Mouse (Mus musculus): Measurements from ENCODE around the gene Ccdc107.

The Ccdc107 gene

DNA sequence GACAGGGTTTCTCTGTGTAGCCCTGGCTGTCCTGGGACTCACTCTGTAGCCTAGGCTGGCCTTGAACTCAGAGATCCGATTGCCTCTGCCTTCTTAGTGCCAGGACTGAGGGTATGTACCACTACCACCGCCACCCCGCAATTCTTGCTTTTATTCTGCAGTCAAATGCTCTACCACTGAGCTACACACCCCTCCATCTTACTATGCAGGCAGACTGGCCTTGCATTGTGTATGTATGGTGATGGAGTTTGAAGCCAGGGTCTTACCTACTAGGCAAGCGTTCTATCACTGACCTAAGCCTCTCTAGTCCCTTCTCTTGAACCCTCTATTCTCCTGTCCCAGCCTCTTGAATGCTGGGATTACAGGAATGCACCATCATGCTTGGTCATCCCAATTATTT is 20.6 kb downstream of the Ccdc107 start:
- no peak for DNase-seq (ENCODE audit: low spot score)

DNA sequence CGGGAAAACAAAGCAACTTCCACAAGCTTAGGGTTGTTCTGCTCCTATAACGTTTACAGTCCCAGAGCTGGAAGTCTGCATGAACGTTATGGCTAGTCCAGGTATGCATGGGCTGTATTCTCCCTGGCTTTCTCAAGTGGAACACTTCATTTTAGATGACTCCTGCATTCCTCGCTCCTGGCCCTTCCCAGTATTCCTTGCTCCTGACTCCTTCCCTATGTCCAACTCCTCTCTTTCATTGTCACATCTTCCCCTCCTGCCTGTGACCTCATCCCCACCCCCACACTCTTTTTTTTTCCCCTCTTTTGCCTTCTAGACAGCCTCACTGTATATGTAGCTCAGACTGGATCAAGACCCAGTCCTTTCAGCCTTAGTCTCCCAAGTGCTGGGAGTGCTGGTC is 21.1 kb downstream of the Ccdc107 start:
- no peak for DNase-seq (ENCODE audit: low spot score)

DNA sequence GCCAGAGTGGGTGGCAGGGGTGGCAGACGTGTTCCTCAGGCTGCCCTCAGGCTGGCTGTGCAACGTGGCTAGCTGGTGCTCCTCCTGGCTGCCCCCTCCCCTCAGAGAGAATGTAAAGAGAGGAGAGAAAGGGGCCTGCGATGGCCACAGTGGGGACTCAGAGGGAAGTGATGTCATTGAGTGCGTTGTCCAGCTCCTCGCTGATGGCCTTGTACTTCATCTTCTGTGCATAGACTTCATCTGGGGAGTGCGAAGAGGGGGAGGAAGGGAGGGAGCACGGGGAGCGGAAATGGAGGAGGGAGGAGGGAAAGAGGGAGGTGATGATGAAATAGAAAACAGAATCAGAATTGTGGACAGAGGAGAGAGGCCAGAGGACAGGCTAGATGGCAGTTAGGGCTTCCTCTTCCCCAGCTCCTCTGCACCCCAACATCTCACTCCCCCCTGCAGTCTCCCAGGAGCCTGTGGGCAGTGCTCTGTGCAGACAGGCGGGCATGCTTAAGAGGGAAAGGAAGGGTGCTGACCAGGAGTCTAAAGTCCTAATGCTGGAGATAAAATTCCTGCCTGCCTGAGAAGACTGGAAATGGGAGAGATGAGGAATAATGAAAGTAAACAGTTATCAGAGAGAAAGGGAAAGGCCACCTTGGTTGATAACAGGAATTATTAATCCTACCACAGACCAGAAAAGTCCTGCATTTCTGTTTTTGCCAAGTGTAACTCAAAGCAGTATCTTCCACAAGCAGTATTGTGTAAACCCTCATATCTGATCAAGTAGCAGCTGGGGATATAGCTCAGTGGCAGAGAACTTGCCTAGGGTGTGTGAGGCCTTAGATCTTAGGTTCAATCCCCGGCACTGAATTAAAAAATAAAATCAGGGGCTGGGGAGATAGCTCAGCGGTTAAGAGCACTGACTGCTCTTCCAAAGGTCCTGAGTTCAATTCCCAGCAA is 23.3 kb downstream of the Ccdc107 start:
- DNase-seq (ENCODE audit: low spot score) = no peak

DNA sequence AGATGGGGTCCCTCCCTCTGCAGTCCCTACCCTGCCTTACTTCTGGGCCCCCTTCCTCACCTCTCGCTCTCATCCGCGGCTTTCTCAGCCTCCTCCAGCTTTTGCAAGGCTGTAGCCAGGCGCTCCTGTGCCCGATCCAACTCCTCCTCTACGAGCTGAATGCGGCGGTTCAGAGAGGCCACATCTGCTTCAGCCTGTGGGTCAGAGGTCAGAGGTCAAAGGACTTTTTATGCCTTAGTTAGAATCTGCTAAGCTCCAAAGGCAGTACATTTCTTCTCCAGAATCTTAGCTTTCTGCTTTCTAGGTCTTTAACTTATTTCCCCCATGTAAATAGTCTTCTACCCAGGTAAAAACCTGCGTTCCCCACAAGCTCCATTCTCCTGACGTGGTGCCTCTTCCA is 26.9 kb downstream of the Ccdc107 start:
- no peak for DNase-seq (ENCODE audit: low spot score)

DNA sequence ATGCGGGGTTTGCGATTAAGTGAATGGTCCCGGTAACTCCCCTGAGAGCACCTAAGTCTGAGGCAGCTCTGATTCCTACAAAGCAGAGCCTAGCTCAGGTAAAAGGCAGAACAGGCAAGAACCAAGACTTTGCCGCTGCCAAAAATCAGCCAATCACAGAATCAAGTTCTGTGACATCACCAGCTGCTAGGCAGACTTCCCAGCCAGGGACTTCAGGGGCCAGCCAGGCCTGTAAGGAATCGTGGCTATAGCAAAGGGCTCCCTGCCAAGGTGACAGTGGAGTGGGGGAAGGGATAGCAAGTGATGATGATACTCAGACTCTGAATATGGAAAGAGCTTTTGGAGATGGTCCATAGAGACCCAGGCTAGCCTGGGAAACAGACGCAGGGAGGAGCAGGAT is 27.3 kb downstream of the Ccdc107 start:
- DNase-seq (ENCODE audit: low spot score) = peak; percentile 80

DNA sequence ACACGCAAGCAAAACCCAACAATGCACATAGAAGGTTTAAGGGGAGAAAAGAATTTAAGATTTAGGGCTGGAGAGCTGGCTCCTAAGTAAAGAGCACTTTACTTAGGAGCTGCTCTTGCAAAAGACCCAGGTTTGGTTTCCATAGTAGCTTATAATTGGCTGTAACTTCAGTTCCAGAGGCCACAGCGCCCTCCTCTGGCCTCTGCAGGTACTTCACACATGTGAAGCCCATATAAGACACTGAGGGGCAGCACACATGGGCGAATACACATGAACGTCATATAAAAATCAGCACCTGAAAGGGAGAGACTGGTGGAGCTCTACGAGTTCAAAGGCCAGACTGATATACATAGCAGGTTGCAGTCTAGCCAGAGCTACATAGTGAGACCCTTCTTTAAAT is 35.2 kb downstream of the Ccdc107 start:
- DNase-seq (ENCODE audit: low spot score) = peak; percentile 26

DNA sequence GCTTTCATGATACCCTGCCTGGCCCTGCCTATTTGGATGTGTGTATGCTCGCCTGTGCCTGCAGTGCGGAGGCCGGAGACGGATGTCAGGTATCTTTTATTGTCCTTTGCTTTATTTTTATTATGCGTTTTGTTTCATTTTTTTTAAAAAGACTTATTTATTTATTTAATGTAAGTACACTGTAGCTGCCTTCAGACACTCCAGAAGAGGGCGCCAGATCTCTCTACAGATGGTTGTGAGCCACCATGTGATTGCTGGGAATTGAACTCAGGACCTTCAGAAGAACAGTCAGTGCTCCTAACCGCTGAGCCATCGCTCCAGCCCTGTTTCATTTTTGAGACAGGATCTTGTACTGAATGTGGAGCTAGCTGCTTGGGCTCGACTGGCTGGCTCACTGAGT is 35.8 kb downstream of the Ccdc107 start:
- no peak for DNase-seq (ENCODE audit: low spot score)

DNA sequence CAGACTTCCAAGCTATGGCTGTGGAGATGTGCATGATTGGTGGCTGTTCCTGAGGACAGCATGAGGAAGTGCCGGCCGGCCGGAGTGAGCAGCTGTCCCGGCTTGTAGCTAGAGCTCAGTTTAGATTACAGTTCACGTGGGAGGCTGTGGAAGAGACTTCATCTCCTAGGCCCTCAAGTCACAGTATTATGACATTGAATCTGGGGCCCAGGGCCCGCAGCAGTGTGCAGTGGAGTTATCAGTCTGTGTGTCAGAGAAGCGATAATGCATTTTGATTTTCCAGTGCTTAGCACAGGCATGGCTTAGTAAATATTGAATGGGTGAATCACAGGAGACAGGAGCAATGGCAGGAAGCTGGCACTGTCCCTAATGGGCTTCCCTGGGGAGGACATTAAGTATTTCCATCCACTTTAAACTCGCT is 37.4 kb downstream of the Ccdc107 start:
- DNase-seq (ENCODE audit: low spot score) = no peak

DNA sequence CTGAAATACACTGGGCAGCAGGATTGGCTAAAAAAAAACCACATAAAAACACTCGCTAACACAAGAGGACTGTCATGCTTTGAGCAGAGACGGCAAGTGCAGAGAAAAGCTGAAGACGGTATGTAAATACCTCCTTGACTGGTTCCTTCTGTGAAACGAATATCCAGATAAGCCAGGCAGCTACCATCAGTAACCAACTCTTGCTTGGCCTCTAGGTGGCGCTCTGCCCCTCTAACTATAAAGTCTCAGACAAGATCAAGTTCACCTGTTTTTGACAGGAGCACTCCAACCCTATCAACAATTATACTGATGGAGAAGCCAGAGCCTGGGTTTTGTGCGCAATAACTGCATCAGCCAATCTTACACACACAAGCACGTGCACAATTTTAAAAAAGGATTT is 37.9 kb downstream of the Ccdc107 start:
- DNase-seq (ENCODE audit: low spot score) = peak; percentile 77

DNA sequence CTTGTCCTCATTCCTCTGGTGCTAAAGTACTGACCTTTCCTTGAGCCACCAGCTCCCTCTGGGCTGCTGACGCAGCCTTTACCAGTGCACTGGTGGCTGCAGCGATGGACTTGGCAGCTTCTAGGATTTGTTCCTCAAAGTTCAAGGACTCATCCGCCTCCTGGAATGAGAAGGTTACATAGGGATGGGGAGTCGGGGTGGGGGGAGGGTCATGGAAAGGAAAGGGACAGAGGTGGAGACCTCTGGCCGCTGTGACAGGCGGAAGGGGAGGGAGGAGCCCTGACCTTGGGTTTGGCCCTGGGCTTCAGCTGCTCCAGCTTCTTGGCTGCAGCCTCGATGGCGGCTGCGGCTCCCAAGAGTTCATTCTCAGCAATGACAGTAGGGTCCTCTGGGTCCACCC is 40.6 kb downstream of the Ccdc107 start:
- no peak for DNase-seq (ENCODE audit: low spot score)

DNA sequence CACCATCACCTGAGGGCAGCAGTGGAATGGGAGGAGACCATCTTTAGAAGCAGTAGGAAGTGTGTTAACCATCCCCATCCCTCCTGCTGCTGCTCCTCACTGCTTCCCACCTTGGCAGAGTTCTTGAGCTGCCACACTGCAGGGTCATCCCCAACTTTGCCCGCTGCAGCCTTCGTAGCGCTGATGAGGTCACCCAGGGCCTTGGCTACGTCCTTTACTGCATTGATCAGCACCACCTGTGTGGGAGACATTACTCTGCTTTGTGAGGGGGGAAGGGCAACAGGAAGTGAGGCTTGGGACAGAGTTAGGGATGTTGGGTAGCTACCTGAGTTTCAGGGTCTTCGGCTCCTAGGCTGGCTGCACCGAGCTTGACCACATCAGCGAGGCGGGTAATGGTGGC is 42.9 kb downstream of the Ccdc107 start:
- DNase-seq (ENCODE audit: low spot score) = no peak

DNA sequence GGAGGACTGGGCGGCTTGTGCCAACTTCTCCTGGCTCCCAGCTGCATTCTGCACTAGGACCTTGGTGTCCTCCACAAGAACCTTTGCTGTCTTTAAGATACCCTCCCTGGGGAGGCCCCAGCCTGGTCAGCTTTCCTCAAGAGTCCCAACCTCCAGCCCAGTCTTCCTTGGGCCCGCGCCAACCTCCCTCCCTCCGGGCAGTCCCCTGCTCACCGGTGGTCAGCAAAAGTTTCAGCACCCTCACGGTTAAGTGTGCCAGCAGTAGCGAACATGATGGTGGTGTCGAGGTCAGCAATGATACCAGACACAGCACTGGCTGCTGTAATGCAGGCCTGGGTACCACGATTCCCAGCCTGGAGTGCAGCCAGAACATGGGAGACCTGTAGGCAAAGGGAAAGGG is 43.3 kb downstream of the Ccdc107 start:
- no peak for DNase-seq (ENCODE audit: low spot score)

DNA sequence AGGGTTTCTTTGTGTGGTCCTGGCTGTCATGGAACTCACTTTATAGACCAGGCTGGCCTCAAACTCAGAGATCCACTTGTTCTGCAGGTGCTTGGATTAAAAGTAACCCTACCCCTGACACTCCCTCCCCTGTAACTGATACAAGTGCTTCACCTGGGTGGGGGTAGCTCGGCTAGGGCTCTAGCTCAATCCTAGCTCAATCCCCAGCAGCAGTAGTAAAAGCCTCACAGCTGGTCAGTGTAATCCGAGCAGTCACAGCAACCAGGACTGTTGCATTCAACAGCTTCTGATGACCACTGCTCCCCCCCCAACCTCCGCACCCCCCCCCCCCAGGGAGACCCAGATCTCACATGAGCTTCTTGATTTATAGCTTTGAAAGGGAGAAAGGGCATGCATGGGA is 49.3 kb downstream of the Ccdc107 start:
- no peak for DNase-seq (ENCODE audit: low spot score)

Data from T-cell, adult 2 months (primary cell).